Mouse (Mus musculus) lung, embryonic 14.5 days (tissue): ENCODE measurements at regions not wholly inside any gene's neighbourhood (a gene's known extent, or its start where the extent isn't known, plus 50 kb on each side); places are given as distances from the start of the nearest gene placed in this dataset.

Experiments
- ATAC-seq: fragments of 200-750 bp; cut with Nextera tagmentation; 2 replicates; pipeline ENCODE4 v1.8.0; 2017; ENCODE audit warnings: mild to moderate bottlenecking, moderate TSS enrichment, moderate library complexity; ENCODE audit not compliant: insufficient read depth
- DNase-seq: peaks from one replicate; pipeline ENCODE4 v3.0.0-alpha.2; 2015
- H3K27ac ChIP-seq: fragments of 300-500 bp; sonication (generic); 2 replicates; pipeline ENCODE4 v1.5.1; 2014; ENCODE audit warnings: low read depth, mild to moderate bottlenecking, moderate library complexity
- H3K27me3 ChIP-seq: fragments of 300-500 bp; sonication (generic); 2 replicates; pipeline ENCODE4 v1.6.1; 2014; ENCODE audit warnings: low read length, control low read depth; ENCODE audit not compliant: insufficient read depth
- H3K36me3 ChIP-seq: fragments of 300-500 bp; sonication (generic); 2 replicates; pipeline ENCODE4 v1.6.1; 2014; ENCODE audit warnings: control low read depth; ENCODE audit not compliant: insufficient read depth
- H3K4me1 ChIP-seq: fragments of 300-500 bp; sonication (generic); 2 replicates; pipeline ENCODE4 v1.6.1; 2014; ENCODE audit warnings: antibody characterized with exemption, control low read depth; ENCODE audit not compliant: insufficient read depth
- H3K4me2 ChIP-seq: fragments of 300-500 bp; sonication (generic); 2 replicates; pipeline ENCODE4 v1.6.1; 2014; ENCODE audit warnings: mild to moderate bottlenecking
- H3K4me3 ChIP-seq: fragments of 300-500 bp; sonication (generic); 2 replicates; pipeline ENCODE4 v1.5.1; 2014; ENCODE audit warnings: low read depth, low read length
- H3K9ac ChIP-seq: fragments of 300-500 bp; sonication (generic); 2 replicates; pipeline ENCODE4 v1.6.1; 2014
- H3K9me3 ChIP-seq: fragments of 300-500 bp; sonication (generic); 2 replicates; pipeline ENCODE4 v1.6.1; 2016; ENCODE audit warnings: low read depth, low read length, control low read depth
- CTCF ChIP-seq: IDR thresholded peaks from 2 replicates; pipeline ENCODE4 v1.5.1; 2016; ENCODE audit warnings: antibody characterized with exemption, low read depth
- WGBS: fragments of 180-500 bp; shearing (Covaris S2); extraction: QIAGEN DNeasy Blood & Tissue Kit; methylation state at CpG from one replicate; pipeline ENCODE4 v1.1.7; 2014; 5-methylcytosine and 5-hydroxymethylcytosine counted together

DNA sequence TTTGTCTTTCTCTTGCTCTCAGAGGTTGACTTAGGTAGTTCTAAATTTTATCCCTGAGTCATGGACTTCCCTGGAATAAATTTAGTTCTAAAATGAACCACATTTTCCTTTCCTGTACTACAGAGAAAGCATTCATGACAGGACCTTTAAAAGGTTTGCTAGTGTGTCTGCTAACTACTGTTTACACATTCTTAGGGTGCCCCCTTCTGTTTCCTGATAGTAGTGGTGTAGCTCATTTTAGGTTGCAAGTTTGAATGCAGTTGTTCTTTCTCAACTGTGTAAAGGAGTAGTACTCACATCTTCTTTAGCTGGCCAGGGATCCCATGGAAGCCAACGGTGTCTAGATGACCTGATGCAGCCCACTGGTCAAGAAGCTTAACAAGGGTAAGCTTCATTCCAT is 86.1 kb upstream of the Synpr start:
- Histone ChIP-seq H3K27me3 (no peaks in the 10 kb centered on the region), H3K4me2 (no peak overlapping the region), H3K4me1 (no peaks in the 10 kb centered on the region), H3K9ac (no peak overlapping the region), H3K9me3 (no peaks in the 10 kb centered on the region), H3K27ac (no peak overlapping the region), H3K4me3 (no peak overlapping the region), H3K36me3 (no peaks in the 10 kb centered on the region)
- WGBS = 33% methylated on average over 1 of the region's 1 CpGs
- DNase-seq (peak; percentile 59), ATAC-seq (no peak)
- TF ChIP-seq CTCF = peak; percentile 48

DNA sequence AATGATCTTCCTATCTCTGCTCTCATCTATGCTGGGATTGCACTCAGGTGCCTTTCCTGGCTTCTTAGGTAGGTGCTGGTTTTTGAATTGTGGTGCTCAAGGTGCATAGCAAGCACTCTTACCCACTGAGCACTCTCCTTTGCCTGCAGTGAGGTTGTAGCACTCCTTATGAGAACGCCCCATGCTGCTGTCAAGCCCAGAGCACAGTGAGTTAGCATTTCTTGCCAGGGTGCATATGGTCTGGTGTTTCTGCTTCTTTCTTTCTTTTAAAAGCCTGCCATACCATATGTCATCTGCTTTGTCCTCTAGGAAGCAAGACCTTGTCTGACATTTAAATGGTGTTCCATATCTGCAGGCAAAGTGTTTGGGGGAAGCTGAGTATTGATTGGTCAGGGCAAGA is 71.9 kb upstream of the Synpr start:
- H3K4me3 ChIP-seq = no peak overlapping the region
- no peaks in the 10 kb centered on the region for H3K27me3 ChIP-seq
- H3K4me1 ChIP-seq = no peaks in the 10 kb centered on the region
- H3K9ac ChIP-seq = no peak overlapping the region
- DNase-seq = no peak
- H3K36me3 ChIP-seq = no peaks in the 10 kb centered on the region
- no peak overlapping the region for H3K4me2 ChIP-seq
- no peaks in the 10 kb centered on the region for H3K9me3 ChIP-seq
- no peak overlapping the region for H3K27ac ChIP-seq
- no peak for ATAC-seq
- TF ChIP-seq CTCF = no peak
- 68% methylated on average over 1 of the region's 1 CpGs for WGBS
